Mouse (Mus musculus): Measurements from ENCODE around the gene Ccdc6. TPM values are rescaled to one million over a fixed set of nuclear protein-coding genes. Genes with fewer than 3 reads are reported as not detected.
"Not testable (repeated sequence)": the region's sequence is repeated elsewhere in the genome, so short reads cannot be mapped to it uniquely, and the experiment has no call there.

Gene Ccdc6
- polyA plus RNA-seq, 1 experiment from 2014 or later, result 10.0 TPM

DNA sequence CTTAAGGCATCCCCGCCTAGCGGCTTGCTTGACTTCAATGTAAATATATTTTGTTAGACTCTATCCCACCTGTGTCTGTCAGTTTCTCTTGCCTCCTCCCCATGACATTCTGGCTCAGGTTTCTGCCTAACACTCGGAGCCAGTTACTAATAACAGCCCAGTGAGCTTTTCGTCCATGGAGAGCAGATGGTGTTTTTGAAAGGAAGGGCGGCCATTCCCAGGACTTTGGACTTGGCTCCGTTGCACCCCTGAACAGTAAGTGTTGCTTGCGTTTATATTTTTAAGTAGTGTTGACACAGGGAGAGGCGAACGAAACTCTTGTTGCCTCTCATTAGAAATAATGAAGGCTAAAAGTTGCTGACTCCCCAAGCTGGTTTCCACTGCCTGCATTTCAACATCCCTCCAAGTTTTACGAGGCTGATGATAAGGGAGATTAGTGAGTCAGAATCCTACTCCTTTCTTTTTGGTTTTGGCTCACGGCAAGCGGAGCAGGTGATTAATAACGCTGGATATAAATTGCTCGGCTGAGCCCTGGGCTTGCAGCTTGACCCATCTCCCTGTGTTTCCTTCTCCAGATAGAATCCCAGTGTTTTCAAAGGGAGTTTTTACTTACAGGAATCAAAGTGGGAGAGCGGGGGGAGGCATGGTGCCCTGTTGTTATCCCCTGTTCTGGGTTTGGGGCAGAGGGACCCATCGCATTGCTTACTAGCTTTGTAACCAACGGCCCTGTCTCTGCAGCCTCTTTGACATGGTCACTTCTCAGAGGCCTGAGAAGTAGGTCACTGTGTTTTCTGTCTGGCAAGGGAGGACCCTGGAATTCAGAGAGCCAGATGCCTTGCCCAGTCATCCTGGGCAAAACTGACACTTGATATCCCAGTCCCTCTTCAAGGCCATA is 107.8 kb downstream of the Ccdc6 start, which contains the start of gene Mrln:
Gene Mrln (plus strand): TSS at position 160 of the 895 bp plus-strand sequence.
- H3K9ac ChIP-seq (ENCODE audit: low read length), result 0 out of 2 replicates have a peak within 1 kb of the TSS, but pooled peaks have one; percentile 18

DNA sequence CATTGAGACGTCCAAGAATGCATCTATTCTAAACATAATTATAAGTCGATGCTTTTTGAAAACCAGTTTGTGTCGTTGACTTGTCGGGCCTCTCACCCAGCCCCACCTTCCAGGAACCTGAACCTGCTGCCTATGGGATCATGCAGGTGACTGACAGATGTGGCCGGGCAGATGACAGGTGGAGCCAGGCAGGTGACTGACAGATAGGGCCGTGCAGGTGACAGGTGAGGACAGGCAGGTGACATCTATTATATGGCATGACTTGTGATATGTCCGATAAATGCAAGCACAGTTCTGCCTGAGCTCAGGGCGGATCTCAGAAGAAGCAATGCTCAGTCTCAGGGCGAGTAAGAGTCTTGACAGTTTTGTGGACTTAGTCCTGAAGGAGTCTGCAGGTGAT is 114.4 kb downstream of the Ccdc6 start:
- Histone ChIP-seq H3K36me3 (ENCODE audit: control insufficient read depth, insufficient read depth, low read length) (no peaks in the 10 kb centered on the region), H3K9me3 (ENCODE audit: control insufficient read depth, low read length) (no peaks in the 10 kb centered on the region), H3K27me3 (ENCODE audit: control insufficient read depth, insufficient read depth, low read length) (no peaks in the 10 kb centered on the region), H3K4me1 (replicated peaks; ENCODE audit: control insufficient read depth, insufficient read depth) (no peaks in the 10 kb centered on the region), H3K4me3 (ENCODE audit: low read depth, low read length) (no peak overlapping the region), H3K4me2 (replicated peaks; ENCODE audit: low read depth) (no peak overlapping the region), H3K27ac (replicated peaks) (no peak overlapping the region), H3K9ac (ENCODE audit: low read length) (no peak overlapping the region)
- ATAC-seq (ENCODE audit: low FRiP score, low TSS enrichment) (no peak), DNase-seq (ENCODE audit: low spot score) (no peak)
- TF ChIP-seq CTCF (IDR thresholded peaks at IDR 0.05; ENCODE audit: low read depth) (no peak), EP300 (optimal IDR thresholded peaks at IDR 0.05) (no peak)
- 65% methylated on average over 9 of the region's 9 CpGs for WGBS

More for the DNA sequence above, 107.8 kb downstream of the Ccdc6 start, which contains the start of gene Mrln:
- WGBS, result 19% methylated on average over 17 of the region's 17 CpGs
- peak within 1 kb of the TSS; percentile 42 for H3K27ac ChIP-seq (replicated peaks)
- DNase-seq (ENCODE audit: low spot score) (peak; percentile 50), ATAC-seq (ENCODE audit: low FRiP score, low TSS enrichment) (peak; percentile 83)
- H3K9me3 ChIP-seq (ENCODE audit: control insufficient read depth, low read length), result no peaks in the 10 kb centered on the region
- H3K4me1 ChIP-seq (replicated peaks; ENCODE audit: control insufficient read depth, insufficient read depth), result peaks cover 6% of the 10 kb centered on the region
- no peaks in the 10 kb centered on the region for H3K27me3 ChIP-seq (ENCODE audit: control insufficient read depth, insufficient read depth, low read length)
- TF ChIP-seq EP300 (optimal IDR thresholded peaks at IDR 0.05), result peak; percentile 61
- TF ChIP-seq CTCF (IDR thresholded peaks at IDR 0.05; ENCODE audit: low read depth), result peak; percentile 20; the same call in 1 of the 2 replicates
- peak within 1 kb of the TSS; percentile 34 for H3K4me2 ChIP-seq (replicated peaks; ENCODE audit: low read depth)
- H3K4me3 ChIP-seq (ENCODE audit: low read depth, low read length), result 0 out of 2 replicates have a peak within 1 kb of the TSS, but pooled peaks have one; percentile 17
- no peaks in the 10 kb centered on the region for H3K36me3 ChIP-seq (ENCODE audit: control insufficient read depth, insufficient read depth, low read length)

DNA sequence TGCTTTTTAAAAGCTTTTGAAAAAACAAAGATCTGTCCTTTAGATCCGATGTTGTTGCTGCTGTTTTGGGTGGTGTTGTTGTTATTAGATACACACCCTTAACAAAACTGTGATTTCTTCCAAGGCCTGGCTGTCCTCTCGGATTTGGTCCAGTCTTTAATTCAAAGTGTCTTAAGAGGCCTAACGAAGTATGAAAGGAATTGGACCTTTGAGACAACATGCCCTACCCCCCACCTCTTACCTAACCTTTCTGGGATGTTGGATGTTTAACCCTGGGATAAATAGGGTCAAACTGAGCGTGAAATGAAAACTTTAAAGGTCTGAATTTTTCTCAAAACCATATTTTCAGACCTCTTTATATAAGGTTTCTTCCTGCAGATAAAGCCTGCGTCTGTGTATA is 124.0 kb downstream of the Ccdc6 start:
- Histone ChIP-seq H3K4me1 (replicated peaks; ENCODE audit: control insufficient read depth, insufficient read depth) (no peaks in the 10 kb centered on the region), H3K9ac (ENCODE audit: low read length) (no peak overlapping the region), H3K27ac (replicated peaks) (no peak overlapping the region), H3K36me3 (ENCODE audit: control insufficient read depth, insufficient read depth, low read length) (no peaks in the 10 kb centered on the region), H3K4me2 (replicated peaks; ENCODE audit: low read depth) (no peak overlapping the region), H3K27me3 (ENCODE audit: control insufficient read depth, insufficient read depth, low read length) (no peaks in the 10 kb centered on the region), H3K4me3 (ENCODE audit: low read depth, low read length) (no peak overlapping the region), H3K9me3 (ENCODE audit: control insufficient read depth, low read length) (no peaks in the 10 kb centered on the region)
- ATAC-seq (ENCODE audit: low FRiP score, low TSS enrichment) (no peak), DNase-seq (ENCODE audit: low spot score) (no peak)
- 73% methylated on average over 5 of the region's 5 CpGs for WGBS
- TF ChIP-seq EP300 (optimal IDR thresholded peaks at IDR 0.05), result no peak
- no peak for TF ChIP-seq CTCF (IDR thresholded peaks at IDR 0.05; ENCODE audit: low read depth)

DNA sequence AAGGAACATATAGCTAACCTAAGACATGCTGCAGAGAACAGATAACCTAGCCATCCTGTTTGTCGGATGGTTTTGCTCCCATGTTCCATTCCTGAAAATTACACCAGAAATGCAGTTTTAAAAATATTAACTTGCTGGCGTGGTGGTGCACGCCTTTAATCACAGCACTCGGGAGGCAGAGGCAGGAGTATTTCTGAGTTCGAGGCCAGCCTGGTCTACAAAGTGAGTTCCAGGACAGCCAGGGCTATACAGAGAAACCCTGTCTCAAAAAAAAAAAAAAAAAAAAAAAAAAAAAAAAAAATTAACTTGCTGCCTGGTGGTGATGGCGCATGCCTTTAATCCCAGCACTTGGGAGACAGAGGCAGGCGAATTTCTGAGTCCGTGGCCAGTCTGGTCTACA is 125.3 kb downstream of the Ccdc6 start:
- ATAC-seq (ENCODE audit: low FRiP score, low TSS enrichment); H3K4me3 ChIP-seq (ENCODE audit: low read depth, low read length); H3K36me3 ChIP-seq (ENCODE audit: control insufficient read depth, insufficient read depth, low read length); H3K9ac ChIP-seq (ENCODE audit: low read length); DNase-seq (ENCODE audit: low spot score); H3K4me2 ChIP-seq (replicated peaks; ENCODE audit: low read depth); H3K9me3 ChIP-seq (ENCODE audit: control insufficient read depth, low read length); H3K4me1 ChIP-seq (replicated peaks; ENCODE audit: control insufficient read depth, insufficient read depth); H3K27me3 ChIP-seq (ENCODE audit: control insufficient read depth, insufficient read depth, low read length); H3K27ac ChIP-seq (replicated peaks): not testable (repeated sequence)
- WGBS, result 92% methylated on average over 8 of the region's 8 CpGs

DNA sequence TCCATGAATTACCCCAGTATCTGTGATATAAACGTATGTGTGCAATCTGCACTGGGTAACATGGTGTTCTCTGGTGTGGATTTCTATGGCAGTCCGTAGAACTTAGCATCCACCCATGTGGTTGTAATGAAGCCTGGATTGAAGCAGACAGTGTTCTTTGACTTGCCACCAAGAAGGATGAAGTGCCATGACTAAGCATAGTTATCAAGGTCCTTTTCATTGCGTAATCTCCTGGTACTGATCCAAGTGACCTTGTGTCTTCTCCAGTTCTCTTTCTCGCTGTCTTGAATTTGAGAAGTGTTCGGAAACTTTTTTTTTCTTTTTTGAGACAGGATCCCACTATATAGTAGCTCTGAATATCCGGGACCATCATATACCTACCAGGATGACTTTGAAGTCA is 127.7 kb downstream of the Ccdc6 start:
- Histone ChIP-seq H3K27ac (replicated peaks) (no peak overlapping the region), H3K4me2 (replicated peaks; ENCODE audit: low read depth) (no peak overlapping the region), H3K4me1 (replicated peaks; ENCODE audit: control insufficient read depth, insufficient read depth) (no peaks in the 10 kb centered on the region), H3K9me3 (ENCODE audit: control insufficient read depth, low read length) (no peaks in the 10 kb centered on the region), H3K9ac (ENCODE audit: low read length) (no peak overlapping the region), H3K4me3 (ENCODE audit: low read depth, low read length) (no peak overlapping the region), H3K36me3 (ENCODE audit: control insufficient read depth, insufficient read depth, low read length) (no peaks in the 10 kb centered on the region), H3K27me3 (ENCODE audit: control insufficient read depth, insufficient read depth, low read length) (no peaks in the 10 kb centered on the region)
- 81% methylated on average over 6 of the region's 6 CpGs for WGBS
- DNase-seq (ENCODE audit: low spot score) (no peak), ATAC-seq (ENCODE audit: low FRiP score, low TSS enrichment) (no peak)
- TF ChIP-seq EP300 (optimal IDR thresholded peaks at IDR 0.05) (no peak), CTCF (IDR thresholded peaks at IDR 0.05; ENCODE audit: low read depth) (no peak)

DNA sequence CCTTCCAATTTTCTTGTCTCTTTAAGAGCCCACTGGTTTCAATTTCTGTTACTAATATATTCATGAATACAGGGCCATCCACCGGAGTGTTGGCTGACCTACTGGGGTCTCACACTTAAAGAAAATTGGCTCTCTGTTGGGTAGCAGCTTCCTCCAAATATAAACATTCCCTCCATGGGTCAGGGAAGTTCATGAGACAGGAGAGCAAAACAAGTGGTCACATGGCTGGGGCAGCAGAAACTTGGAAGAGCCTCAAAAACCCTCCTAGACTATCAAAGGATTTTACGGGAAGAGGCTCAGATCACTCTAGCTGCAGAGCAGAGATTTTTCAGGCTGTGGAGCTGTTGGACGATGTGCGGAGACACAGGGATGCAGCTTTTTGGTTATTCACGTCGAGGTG is 128.8 kb downstream of the Ccdc6 start:
- Histone ChIP-seq H3K36me3 (ENCODE audit: control insufficient read depth, insufficient read depth, low read length) (no peaks in the 10 kb centered on the region), H3K4me2 (replicated peaks; ENCODE audit: low read depth) (no peak overlapping the region), H3K27me3 (ENCODE audit: control insufficient read depth, insufficient read depth, low read length) (no peaks in the 10 kb centered on the region), H3K9me3 (ENCODE audit: control insufficient read depth, low read length) (no peaks in the 10 kb centered on the region), H3K4me3 (ENCODE audit: low read depth, low read length) (no peak overlapping the region), H3K9ac (ENCODE audit: low read length) (no peak overlapping the region), H3K4me1 (replicated peaks; ENCODE audit: control insufficient read depth, insufficient read depth) (no peaks in the 10 kb centered on the region), H3K27ac (replicated peaks) (no peak overlapping the region)
- DNase-seq (ENCODE audit: low spot score) (no peak), ATAC-seq (ENCODE audit: low FRiP score, low TSS enrichment) (0 out of 2 replicates have a peak, but pooled peaks have one; percentile 15)
- no peak for TF ChIP-seq EP300 (optimal IDR thresholded peaks at IDR 0.05)
- TF ChIP-seq CTCF (IDR thresholded peaks at IDR 0.05; ENCODE audit: low read depth), result no peak
- WGBS, result 47% methylated on average over 6 of the region's 6 CpGs

Measured in stomach, postnatal 0 days (tissue).